ENCODE assay signal across 26 mouse cellular contexts in the genomic region with DNA sequence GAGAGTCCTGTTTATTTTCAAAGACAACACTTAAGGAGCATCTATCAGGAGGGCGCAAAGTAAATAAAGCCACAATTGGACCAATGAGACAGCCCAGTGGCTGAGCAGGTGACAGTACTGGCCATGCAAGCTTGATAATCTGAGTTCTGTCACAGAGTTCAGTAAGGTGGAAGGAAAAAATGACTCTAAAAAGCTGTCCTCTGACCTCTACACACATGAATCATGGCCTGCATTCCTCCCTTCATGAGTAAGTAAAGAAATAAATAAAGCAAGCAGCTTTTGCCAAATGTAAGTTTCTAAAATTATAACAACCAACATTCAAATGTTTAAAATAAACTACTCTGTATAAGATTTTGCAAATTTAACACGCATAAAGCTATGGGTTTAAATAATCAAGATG.
"Had no signal": no experiment of that assay in that cellular context is flagged by ENCODE, and none has a peak within 500 bp of the region (broad histone marks: within the 10 kb centered on the region; RNA-seq: fewer than 3 reads in every experiment).

No protein-coding gene starts in this region.

- H3K4me1 ChIP-seq: limb, embryonic 15.5 days; liver, embryonic 12.5 days had no signal

- H3K27me3 ChIP-seq: heart, embryonic 13.5 days; heart, embryonic 15.5 days; hindbrain, embryonic 13.5 days; hindbrain, embryonic 15.5 days; kidney, embryonic 15.5 days; limb, embryonic 13.5 days; limb, embryonic 15.5 days; liver, embryonic 12.5 days had no signal

- H3K9ac ChIP-seq: heart, embryonic 13.5 days; heart, embryonic 15.5 days; hindbrain, embryonic 13.5 days; hindbrain, embryonic 15.5 days; kidney, embryonic 15.5 days; limb, embryonic 13.5 days; limb, embryonic 15.5 days; liver, embryonic 12.5 days had no signal

- H3K4me3 ChIP-seq: heart, adult 2 months; heart, embryonic 13.5 days; heart, embryonic 15.5 days; hindbrain, embryonic 13.5 days; hindbrain, embryonic 15.5 days; kidney, embryonic 15.5 days; limb, embryonic 13.5 days; limb, embryonic 15.5 days; liver, embryonic 12.5 days had no signal

- H3K27ac ChIP-seq: heart, adult 2 months; heart, embryonic 13.5 days; heart, embryonic 15.5 days; hindbrain, embryonic 13.5 days; hindbrain, embryonic 15.5 days; hindbrain, postnatal 0 days; kidney, embryonic 15.5 days; kidney, postnatal 0 days; limb, embryonic 13.5 days; limb, embryonic 15.5 days; liver, embryonic 12.5 days had no signal

- DNase-seq: gastrocnemius, postnatal 14 days; gastrocnemius, postnatal 36 days; heart, adult 11 months; heart, adult 2 months; heart, postnatal 14 days; heart, postnatal 36 days; kidney, adult 11 months; kidney, adult 2 months; kidney, adult 9 months; kidney, postnatal 14 days; kidney, postnatal 36 days; layer of hippocampus, adult 9-11 months; layer of hippocampus, postnatal 36 days; left cerebral cortex, postnatal 4 days had no signal

- H3K9me3 ChIP-seq: heart, embryonic 13.5 days; heart, embryonic 15.5 days; hindbrain, embryonic 13.5 days; hindbrain, embryonic 15.5 days; kidney, embryonic 15.5 days; limb, embryonic 15.5 days; liver, embryonic 12.5 days had no signal

- ATAC-seq: hindbrain, postnatal 0 days; intestine, embryonic 16.5 days; liver, embryonic 12.5 days had no signal

- H3K4me2 ChIP-seq: heart, embryonic 11.5 days; heart, embryonic 13.5 days; heart, embryonic 15.5 days; hindbrain, embryonic 13.5 days; hindbrain, embryonic 15.5 days; kidney, embryonic 15.5 days; limb, embryonic 13.5 days; limb, embryonic 15.5 days; liver, embryonic 12.5 days had no signal

- H3K36me3 ChIP-seq: hindbrain, embryonic 15.5 days; liver, embryonic 12.5 days had no signal
